Mouse (Mus musculus) lung, embryonic 14.5 days (tissue): ENCODE results near the gene Phf21a. TPM values are rescaled to one million over a fixed set of nuclear protein-coding genes. Genes with fewer than 3 reads are reported as not detected.

Experiments used
- ATAC-seq: fragments of 200-750 bp; cut with Nextera tagmentation; 2 replicates; pipeline ENCODE4 v1.8.0; 2017; ENCODE audit warnings: mild to moderate bottlenecking, moderate TSS enrichment, moderate library complexity; ENCODE audit not compliant: insufficient read depth
- DNase-seq: peaks from one replicate; pipeline ENCODE4 v3.0.0-alpha.2; 2015
- H3K27ac ChIP-seq: fragments of 300-500 bp; sonication (generic); 2 replicates; pipeline ENCODE4 v1.5.1; 2014; ENCODE audit warnings: low read depth, mild to moderate bottlenecking, moderate library complexity
- H3K27me3 ChIP-seq: fragments of 300-500 bp; sonication (generic); 2 replicates; pipeline ENCODE4 v1.6.1; 2014; ENCODE audit warnings: low read length, control low read depth; ENCODE audit not compliant: insufficient read depth
- H3K36me3 ChIP-seq: fragments of 300-500 bp; sonication (generic); 2 replicates; pipeline ENCODE4 v1.6.1; 2014; ENCODE audit warnings: control low read depth; ENCODE audit not compliant: insufficient read depth
- H3K4me1 ChIP-seq: fragments of 300-500 bp; sonication (generic); 2 replicates; pipeline ENCODE4 v1.6.1; 2014; ENCODE audit warnings: antibody characterized with exemption, control low read depth; ENCODE audit not compliant: insufficient read depth
- H3K4me2 ChIP-seq: fragments of 300-500 bp; sonication (generic); 2 replicates; pipeline ENCODE4 v1.6.1; 2014; ENCODE audit warnings: mild to moderate bottlenecking
- H3K4me3 ChIP-seq: fragments of 300-500 bp; sonication (generic); 2 replicates; pipeline ENCODE4 v1.5.1; 2014; ENCODE audit warnings: low read depth, low read length
- H3K9ac ChIP-seq: fragments of 300-500 bp; sonication (generic); 2 replicates; pipeline ENCODE4 v1.6.1; 2014
- H3K9me3 ChIP-seq: fragments of 300-500 bp; sonication (generic); 2 replicates; pipeline ENCODE4 v1.6.1; 2016; ENCODE audit warnings: low read depth, low read length, control low read depth
- CTCF ChIP-seq: IDR thresholded peaks from 2 replicates; pipeline ENCODE4 v1.5.1; 2016; ENCODE audit warnings: antibody characterized with exemption, low read depth
- WGBS: fragments of 180-500 bp; shearing (Covaris S2); extraction: QIAGEN DNeasy Blood & Tissue Kit; methylation state at CpG from one replicate; pipeline ENCODE4 v1.1.7; 2014; 5-methylcytosine and 5-hydroxymethylcytosine counted together
- polyA plus RNA-seq: library from polyadenylated mRNA; unstranded; fragments of >200 nt; fragmentation: Nextera tagmentation; extraction: Ambion mirVana; gene quantifications from 2 replicates; pipeline ENCODE4 v1.2.1, GENCODE M21; 2014

Phf21a gene
- polyA plus RNA-seq, 1 experiment from 2014 or later = 26.1 TPM

DNA sequence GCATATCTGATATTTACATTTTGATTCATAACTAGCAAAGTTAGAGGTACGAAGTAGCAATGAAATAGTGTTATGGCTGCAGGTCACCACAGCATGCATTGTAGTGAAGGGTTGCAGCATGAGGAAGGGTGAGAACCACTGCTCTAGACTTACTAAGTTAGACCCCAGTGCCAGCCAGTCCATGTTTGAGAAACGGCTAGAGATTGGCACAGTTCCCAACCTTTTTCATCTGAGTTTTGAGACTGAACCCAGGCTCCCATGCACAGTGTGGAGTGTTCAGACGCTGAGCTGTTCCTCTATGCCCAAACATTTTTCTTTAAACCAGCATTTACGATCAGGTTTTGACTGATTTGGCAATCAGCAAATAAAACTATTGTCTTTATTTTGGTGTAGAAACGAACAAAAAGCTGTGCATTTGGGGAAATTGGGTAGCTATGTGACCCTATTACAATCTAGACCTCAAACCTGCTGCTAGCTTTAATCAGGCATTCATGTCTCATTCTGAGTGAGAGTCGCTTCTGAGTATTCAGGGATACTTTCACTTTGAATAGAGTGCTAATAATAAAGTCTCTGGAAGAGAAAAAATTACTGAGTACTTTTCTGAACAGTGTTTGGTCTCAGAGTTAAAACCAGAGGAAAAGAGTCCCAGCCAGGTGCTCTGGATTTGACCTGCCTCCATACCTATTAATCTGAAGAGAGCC lies 180.3 kb downstream of the Phf21a start:
- Histone ChIP-seq H3K27ac (no peak overlapping the region; the same call in 1 of the 2 replicates), H3K9me3 (no peaks in the 10 kb centered on the region), H3K4me3 (no peak overlapping the region), H3K9ac (no peak overlapping the region), H3K27me3 (no peaks in the 10 kb centered on the region), H3K36me3 (no peaks in the 10 kb centered on the region; the same call in 1 of the 2 replicates), H3K4me2 (no peak overlapping the region), H3K4me1 (no peaks in the 10 kb centered on the region)
- WGBS = 70% methylated on average over 6 of the region's 6 CpGs
- DNase-seq (peak; percentile 61), ATAC-seq (no peak)
- TF ChIP-seq CTCF = no peak

DNA sequence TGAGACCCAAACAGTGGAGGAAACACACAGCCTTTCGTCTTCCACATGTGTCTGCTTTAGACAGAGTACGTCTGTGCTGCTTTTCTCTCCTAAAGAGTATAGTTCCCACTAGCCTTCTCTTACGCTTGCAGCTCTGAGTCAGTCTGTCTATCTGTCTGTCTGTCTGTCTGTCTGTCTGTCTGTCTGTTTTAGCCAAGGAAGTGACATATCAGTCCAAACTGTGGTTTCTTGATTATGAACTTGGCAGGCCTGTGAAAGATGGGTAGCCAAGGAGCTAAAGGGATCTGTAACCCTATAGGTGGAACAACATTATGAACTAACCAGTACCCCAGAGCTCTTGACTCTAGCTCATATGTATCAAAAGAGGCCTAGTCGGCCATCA lies 180.9 kb downstream of the Phf21a start:
- DNase-seq (no peak), ATAC-seq (no peak)
- no peaks in the 10 kb centered on the region for H3K9me3 ChIP-seq
- H3K36me3 ChIP-seq = no peaks in the 10 kb centered on the region; the same call in 1 of the 2 replicates
- H3K4me1 ChIP-seq = no peaks in the 10 kb centered on the region
- 85% methylated on average over 4 of the region's 4 CpGs for WGBS
- H3K4me3 ChIP-seq = no peak overlapping the region
- no peak for TF ChIP-seq CTCF
- H3K4me2 ChIP-seq = no peak overlapping the region
- no peaks in the 10 kb centered on the region for H3K27me3 ChIP-seq
- H3K9ac ChIP-seq = no peak overlapping the region
- no peak overlapping the region for H3K27ac ChIP-seq

DNA sequence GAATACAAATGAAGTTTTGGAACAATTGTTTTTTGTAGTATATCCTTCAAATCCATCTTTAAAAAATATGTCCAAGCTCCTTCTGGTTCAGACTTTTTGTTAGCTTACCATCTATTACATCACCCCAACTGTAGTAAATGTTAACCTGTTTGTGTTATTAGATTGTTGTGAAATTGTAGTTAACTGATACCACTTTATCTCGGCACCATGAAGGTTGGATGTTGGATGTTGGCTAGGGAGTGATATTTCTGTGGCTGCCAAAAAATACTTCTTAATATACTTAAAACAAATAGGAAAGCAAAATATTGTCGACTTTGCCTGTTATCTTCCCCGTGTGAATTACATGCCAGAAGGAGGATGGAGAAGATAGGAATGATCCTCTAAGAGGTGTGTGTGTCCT lies 184.9 kb downstream of the Phf21a start:
- DNase-seq (no peak), ATAC-seq (no peak)
- no peak overlapping the region for H3K27ac ChIP-seq
- 74% methylated on average over 3 of the region's 3 CpGs for WGBS
- no peaks in the 10 kb centered on the region for H3K4me1 ChIP-seq
- H3K27me3 ChIP-seq = no peaks in the 10 kb centered on the region
- no peaks in the 10 kb centered on the region for H3K36me3 ChIP-seq
- H3K9ac ChIP-seq = no peak overlapping the region
- no peak for TF ChIP-seq CTCF
- H3K4me3 ChIP-seq = no peak overlapping the region
- no peaks in the 10 kb centered on the region for H3K9me3 ChIP-seq
- H3K4me2 ChIP-seq = no peak overlapping the region

DNA sequence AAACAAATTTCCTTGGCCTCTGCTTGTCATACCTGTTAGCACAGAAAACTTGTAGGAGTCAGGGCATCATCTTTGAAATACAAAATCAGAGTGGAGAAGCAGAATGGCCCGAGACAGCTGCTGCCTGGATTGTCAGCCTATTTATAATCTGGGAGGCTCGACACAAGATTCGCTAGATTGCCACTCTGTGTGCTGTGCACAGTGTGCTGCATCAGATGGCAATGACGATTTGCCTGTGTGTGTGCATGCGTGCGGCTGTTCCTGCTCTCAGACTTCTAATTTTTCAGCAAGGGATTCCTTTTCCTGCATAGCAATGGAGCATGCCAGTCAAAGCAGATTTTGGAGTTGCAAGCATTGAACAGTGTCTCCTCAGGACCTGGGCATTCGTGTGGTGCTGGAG lies 185.7 kb downstream of the Phf21a start:
- Histone ChIP-seq H3K9ac (no peak overlapping the region), H3K27me3 (no peaks in the 10 kb centered on the region), H3K4me2 (no peak overlapping the region), H3K4me3 (no peak overlapping the region), H3K27ac (no peak overlapping the region), H3K9me3 (no peaks in the 10 kb centered on the region), H3K36me3 (no peaks in the 10 kb centered on the region), H3K4me1 (no peaks in the 10 kb centered on the region)
- 80% methylated on average over 7 of the region's 7 CpGs for WGBS
- ATAC-seq (no peak), DNase-seq (no peak)
- no peak for TF ChIP-seq CTCF

DNA sequence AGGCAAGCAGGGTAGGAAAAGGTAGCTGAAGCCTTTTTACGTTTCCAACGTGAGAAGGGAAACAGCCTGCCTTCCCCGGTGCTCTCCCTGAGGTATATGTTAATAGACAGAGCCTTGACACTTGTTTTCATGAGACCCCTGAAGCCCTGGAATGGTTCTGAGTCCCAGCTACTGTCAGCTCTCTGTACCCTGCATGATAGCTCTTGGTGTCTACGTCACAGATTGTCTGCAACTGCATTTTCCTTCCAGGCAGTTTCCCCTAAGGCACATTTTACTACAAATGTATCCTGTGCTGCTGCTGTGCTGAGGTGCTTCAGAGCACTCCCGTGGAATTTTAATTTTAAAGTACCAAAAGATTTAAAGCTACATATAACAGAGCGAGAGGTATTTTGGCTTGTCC lies 186.5 kb downstream of the Phf21a start:
- Histone ChIP-seq H3K4me3 (no peak overlapping the region), H3K27me3 (no peaks in the 10 kb centered on the region), H3K36me3 (no peaks in the 10 kb centered on the region), H3K4me2 (no peak overlapping the region), H3K27ac (no peak overlapping the region), H3K9me3 (no peaks in the 10 kb centered on the region), H3K9ac (no peak overlapping the region), H3K4me1 (no peaks in the 10 kb centered on the region)
- no peak for TF ChIP-seq CTCF
- DNase-seq (no peak), ATAC-seq (no peak)
- 81% methylated on average over 6 of the region's 6 CpGs for WGBS

DNA sequence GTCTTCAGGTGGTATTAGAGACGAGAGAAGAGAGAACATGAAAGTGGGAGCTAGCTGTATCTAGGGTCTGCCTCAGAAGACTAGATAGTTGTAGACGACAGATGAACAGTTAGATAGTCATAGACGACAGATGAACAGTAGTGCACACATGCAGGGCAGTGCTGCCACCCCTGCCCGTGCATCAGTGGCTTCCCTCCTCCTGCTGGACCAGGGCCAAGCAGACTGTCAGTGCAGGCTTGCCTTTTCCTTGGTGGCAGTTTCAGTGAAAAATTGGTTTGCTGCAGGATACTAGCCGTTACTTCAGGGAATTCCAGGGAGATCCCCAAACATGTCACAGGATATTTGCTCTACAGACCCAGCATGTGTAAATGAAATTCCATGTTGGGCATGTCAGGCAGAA lies 192.7 kb downstream of the Phf21a start:
- Histone ChIP-seq H3K4me2 (no peak overlapping the region), H3K36me3 (no peaks in the 10 kb centered on the region), H3K4me1 (no peaks in the 10 kb centered on the region), H3K27me3 (no peaks in the 10 kb centered on the region), H3K9ac (no peak overlapping the region), H3K27ac (no peak overlapping the region), H3K9me3 (no peaks in the 10 kb centered on the region), H3K4me3 (no peak overlapping the region)
- no peak for TF ChIP-seq CTCF
- WGBS = 42% methylated on average over 5 of the region's 5 CpGs
- no peak for ATAC-seq
- no peak for DNase-seq

DNA sequence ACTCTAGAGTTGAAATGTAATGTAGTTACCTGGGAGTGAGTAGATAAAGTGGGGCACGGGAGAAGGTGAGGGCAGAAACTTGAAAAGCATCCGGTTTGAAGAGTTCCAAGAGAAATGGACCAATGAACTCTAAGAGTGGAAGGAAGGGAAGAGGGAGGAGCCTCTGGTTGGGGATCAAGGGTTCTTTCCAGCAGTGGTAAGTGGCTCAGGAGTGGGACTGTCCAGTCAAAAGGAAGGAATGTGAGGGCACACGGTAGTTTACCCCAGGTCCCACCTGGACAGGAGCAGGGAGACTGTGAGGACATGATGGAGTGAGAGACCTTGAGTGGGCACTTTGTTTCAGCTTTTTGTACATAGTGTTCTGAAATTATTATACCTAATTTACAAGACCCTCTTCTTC lies 196.4 kb downstream of the Phf21a start:
- Histone ChIP-seq H3K27me3 (no peaks in the 10 kb centered on the region), H3K27ac (no peak overlapping the region), H3K4me2 (no peak overlapping the region), H3K9me3 (no peaks in the 10 kb centered on the region), H3K4me3 (no peak overlapping the region), H3K4me1 (no peaks in the 10 kb centered on the region), H3K9ac (no peak overlapping the region), H3K36me3 (no peaks in the 10 kb centered on the region)
- ATAC-seq (no peak), DNase-seq (no peak)
- 54% methylated on average over 3 of the region's 3 CpGs for WGBS
- TF ChIP-seq CTCF = no peak
